Mouse (Mus musculus) embryonic facial prominence, embryonic 15.5 days (tissue): ENCODE data around the gene Gm3776. TPM values are rescaled to one million over a fixed set of nuclear protein-coding genes. Genes with fewer than 3 reads are reported as not detected.
"Not testable (repeated sequence)": the region's sequence is repeated elsewhere in the genome, so short reads cannot be mapped to it uniquely, and the experiment has no call there.

Experiments used
- ATAC-seq: fragments of 200-750 bp; cut with Nextera tagmentation; 2 replicates; pipeline ENCODE4 v1.8.0; 2017; ENCODE audit warnings: low read depth, moderate TSS enrichment; ENCODE audit not compliant: insufficient number of reproducible peaks, low FRiP score, low TSS enrichment
- H3K27ac ChIP-seq: fragments of 300-500 bp; sonication (generic); replicated peaks from 2 replicates; pipeline ENCODE4 v1.5.1; 2015; ENCODE audit warnings: mild to moderate bottlenecking, inconsistent platforms
- H3K27me3 ChIP-seq: fragments of 300-500 bp; sonication (generic); 2 replicates; pipeline ENCODE4 v1.6.1; 2015; ENCODE audit warnings: inconsistent platforms
- H3K36me3 ChIP-seq: fragments of 300-500 bp; sonication (generic); 2 replicates; pipeline ENCODE4 v1.6.1; 2015; ENCODE audit warnings: mild to moderate bottlenecking, inconsistent platforms
- H3K4me1 ChIP-seq: fragments of 300-500 bp; sonication (generic); 2 replicates; pipeline ENCODE4 v1.6.1; 2015; ENCODE audit warnings: inconsistent platforms
- H3K4me2 ChIP-seq: fragments of 300-500 bp; sonication (generic); replicated peaks from 2 replicates; pipeline ENCODE4 v1.6.1; 2015; ENCODE audit warnings: mild to moderate bottlenecking, inconsistent platforms
- H3K4me3 ChIP-seq: fragments of 300-500 bp; sonication (generic); replicated peaks from 2 replicates; pipeline ENCODE4 v1.5.1; 2015; ENCODE audit warnings: mild to moderate bottlenecking, inconsistent platforms
- H3K9ac ChIP-seq: fragments of 300-500 bp; sonication (generic); 2 replicates; pipeline ENCODE4 v1.6.1; 2015; ENCODE audit warnings: inconsistent platforms
- H3K9me3 ChIP-seq: fragments of 300-500 bp; sonication (generic); replicated peaks from 2 replicates; pipeline ENCODE4 v1.6.1; 2016; ENCODE audit warnings: inconsistent platforms
- WGBS: fragments of 180-500 bp; shearing (Covaris S2); methylation state at CpG from one replicate; pipeline ENCODE4 v1.1.7; 2015; 5-methylcytosine and 5-hydroxymethylcytosine counted together
- polyA plus RNA-seq: library from polyadenylated mRNA; unstranded; fragments of >200 nt; fragmentation: Nextera tagmentation; extraction: Ambion mirVana; gene quantifications from 2 replicates; pipeline ENCODE4 v1.2.1, GENCODE M21; 2015

Gene Gm3776
- 5.2 and 8.8 TPM in 2 replicates for polyA plus RNA-seq

- H3K4me1 ChIP-seq, H3K9ac ChIP-seq, H3K27me3 ChIP-seq, H3K36me3 ChIP-seq, H3K9me3 ChIP-seq, H3K4me2 ChIP-seq, H3K4me3 ChIP-seq, ATAC-seq, H3K27ac ChIP-seq: not testable (repeated sequence)
- WGBS, result 81% methylated on average over 1 of the region's 3 CpGs
These were observed at the start of gene Gm3776 for GRCm38 (mm10) chr9:78256914-78257313. Gene Gm3776 (plus strand): TSS chr9:78257129.

- no peaks in the 10 kb centered on the region for H3K27me3 ChIP-seq
- H3K4me3 ChIP-seq, result no peak overlapping the region
- no peak overlapping the region for H3K27ac ChIP-seq
- WGBS, result 33% methylated on average over 4 of the region's 4 CpGs
- H3K9me3 ChIP-seq, result no peaks in the 10 kb centered on the region
- no peak overlapping the region for H3K9ac ChIP-seq
- no peak overlapping the region for H3K4me2 ChIP-seq
- 0 out of 2 replicates have a peak, but pooled peaks cover 3% of the 10 kb centered on the region for H3K36me3 ChIP-seq
- ATAC-seq, result no peak
- peaks cover 11% of the 10 kb centered on the region; the same call in 1 of the 2 replicates for H3K4me1 ChIP-seq
These were observed 48.0 kb upstream of the Gm3776 start for GRCm38 (mm10) chr9:78208956-78209355.

GRCm38 (mm10) chr9:78210079-78210478 is 46.9 kb upstream of the Gm3776 start:
- ATAC-seq, result no peak
- no peak overlapping the region for H3K27ac ChIP-seq
- no peak overlapping the region for H3K4me2 ChIP-seq
- peaks cover 11% of the 10 kb centered on the region; the same call in 1 of the 2 replicates for H3K4me1 ChIP-seq
- no peak overlapping the region for H3K9ac ChIP-seq
- H3K9me3 ChIP-seq, result no peaks in the 10 kb centered on the region
- no peak overlapping the region for H3K4me3 ChIP-seq
- 86% methylated on average over 3 of the region's 3 CpGs for WGBS
- 0 out of 2 replicates have a peak, but pooled peaks cover 3% of the 10 kb centered on the region for H3K36me3 ChIP-seq
- H3K27me3 ChIP-seq, result no peaks in the 10 kb centered on the region

GRCm38 (mm10) chr9:78210821-78211220 is 46.1 kb upstream of the Gm3776 start:
- WGBS, result 93% methylated on average over 2 of the region's 2 CpGs
- Histone ChIP-seq H3K9me3 (no peaks in the 10 kb centered on the region), H3K4me1 (peaks cover 11% of the 10 kb centered on the region; the same call in 1 of the 2 replicates), H3K27me3 (no peaks in the 10 kb centered on the region), H3K9ac (no peak overlapping the region), H3K36me3 (0 out of 2 replicates have a peak, but pooled peaks cover 1% of the 10 kb centered on the region), H3K27ac (no peak overlapping the region), H3K4me2 (no peak overlapping the region), H3K4me3 (no peak overlapping the region)
- no peak for ATAC-seq

- 94% methylated on average over 3 of the region's 3 CpGs for WGBS
- Histone ChIP-seq H3K9me3 (no peaks in the 10 kb centered on the region), H3K4me2 (no peak overlapping the region), H3K4me3 (no peak overlapping the region), H3K27ac (no peak overlapping the region), H3K4me1 (peaks cover 11% of the 10 kb centered on the region; the same call in 1 of the 2 replicates), H3K27me3 (no peaks in the 10 kb centered on the region), H3K36me3 (no peaks in the 10 kb centered on the region), H3K9ac (no peak overlapping the region)
- ATAC-seq, result no peak
These were observed 45.4 kb upstream of the Gm3776 start for GRCm38 (mm10) chr9:78211521-78211920.

GRCm38 (mm10) chr9:78212341-78213049 is 44.4 kb upstream of the Gm3776 start:
- Histone ChIP-seq H3K36me3 (no peaks in the 10 kb centered on the region), H3K9me3 (no peaks in the 10 kb centered on the region), H3K27me3 (no peaks in the 10 kb centered on the region), H3K27ac (no peak overlapping the region), H3K9ac (no peak overlapping the region), H3K4me2 (no peak overlapping the region), H3K4me1 (peaks cover 11% of the 10 kb centered on the region; the same call in 1 of the 2 replicates), H3K4me3 (no peak overlapping the region)
- whole genome bisulfite sequencing, result 71% methylated on average over 7 of the region's 7 CpGs
- ATAC-seq, result no peak

- no peak for ATAC-seq
- H3K4me2 ChIP-seq, result no peak overlapping the region
- H3K27ac ChIP-seq, result no peak overlapping the region
- 75% methylated on average over 4 of the region's 4 CpGs for WGBS
- no peak overlapping the region for H3K9ac ChIP-seq
- no peaks in the 10 kb centered on the region for H3K36me3 ChIP-seq
- H3K4me1 ChIP-seq, result no peaks in the 10 kb centered on the region
- H3K9me3 ChIP-seq, result no peaks in the 10 kb centered on the region
- no peak overlapping the region for H3K4me3 ChIP-seq
- no peaks in the 10 kb centered on the region for H3K27me3 ChIP-seq
These were observed 39.9 kb upstream of the Gm3776 start for GRCm38 (mm10) chr9:78217074-78217473.

- Histone ChIP-seq H3K9ac (no peak overlapping the region), H3K4me1 (no peaks in the 10 kb centered on the region), H3K36me3 (no peaks in the 10 kb centered on the region), H3K27ac (no peak overlapping the region), H3K27me3 (no peaks in the 10 kb centered on the region), H3K4me2 (no peak overlapping the region), H3K9me3 (no peaks in the 10 kb centered on the region), H3K4me3 (no peak overlapping the region)
- whole genome bisulfite sequencing, result 64% methylated on average over 8 of the region's 8 CpGs
- ATAC-seq, result no peak
These were observed 34.3 kb upstream of the Gm3776 start for GRCm38 (mm10) chr9:78222616-78223015.

- Histone ChIP-seq H3K9me3 (no peaks in the 10 kb centered on the region), H3K36me3 (no peaks in the 10 kb centered on the region), H3K27ac (no peak overlapping the region), H3K4me2 (no peak overlapping the region), H3K27me3 (no peaks in the 10 kb centered on the region), H3K9ac (no peak overlapping the region), H3K4me3 (no peak overlapping the region), H3K4me1 (no peaks in the 10 kb centered on the region)
- 47% methylated on average over 10 of the region's 10 CpGs for WGBS
- no peak for ATAC-seq
These were observed 33.6 kb upstream of the Gm3776 start for GRCm38 (mm10) chr9:78223221-78223902.

GRCm38 (mm10) chr9:78224418-78224817 is 32.5 kb upstream of the Gm3776 start:
- Histone ChIP-seq H3K9me3 (no peaks in the 10 kb centered on the region), H3K27me3 (no peaks in the 10 kb centered on the region), H3K9ac (no peak overlapping the region), H3K4me2 (no peak overlapping the region), H3K27ac (no peak overlapping the region), H3K4me1 (no peaks in the 10 kb centered on the region), H3K4me3 (no peak overlapping the region), H3K36me3 (no peaks in the 10 kb centered on the region)
- ATAC-seq, result no peak
- 91% methylated on average over 2 of the region's 2 CpGs for WGBS

GRCm38 (mm10) chr9:78225304-78225703 is 31.6 kb upstream of the Gm3776 start:
- Histone ChIP-seq H3K27ac (no peak overlapping the region), H3K4me3 (no peak overlapping the region), H3K9ac (no peak overlapping the region), H3K27me3 (no peaks in the 10 kb centered on the region), H3K9me3 (no peaks in the 10 kb centered on the region), H3K36me3 (no peaks in the 10 kb centered on the region), H3K4me1 (no peaks in the 10 kb centered on the region), H3K4me2 (no peak overlapping the region)
- ATAC-seq, result no peak
- WGBS, result 68% methylated on average over 11 of the region's 11 CpGs
